ENCODE assay signal across 30 mouse cellular contexts in the genomic region with DNA sequence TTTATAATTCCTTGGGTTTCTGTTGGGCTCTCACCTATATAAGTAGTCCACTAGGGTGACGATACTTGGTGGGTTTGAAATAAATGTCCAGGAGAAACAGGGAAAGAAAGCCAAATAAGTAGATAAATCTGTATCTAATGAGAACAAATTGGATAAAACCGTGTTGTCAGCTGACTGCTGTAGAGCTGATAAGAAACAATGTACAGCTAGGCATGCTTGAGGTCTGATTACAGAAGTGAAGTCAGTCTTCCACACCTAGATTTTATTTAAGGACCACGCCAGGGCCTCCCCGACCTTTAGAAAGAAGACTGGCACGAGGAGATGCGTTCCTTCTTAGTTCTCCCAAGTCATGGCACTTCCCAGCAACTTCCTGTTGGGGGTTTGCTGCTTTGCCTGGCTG. TPM values are rescaled to one million over a fixed set of nuclear protein-coding genes. Genes with fewer than 3 reads are reported as not detected.
"Had no signal": no experiment of that assay in that cellular context is flagged by ENCODE, and none has a peak within 500 bp of the region (broad histone marks: within the 10 kb centered on the region; RNA-seq: fewer than 3 reads in every experiment).

No protein-coding gene starts in this region.

- ATAC-seq: intestine, embryonic 15.5 days; midbrain, embryonic 16.5 days had no signal

- H3K27me3 ChIP-seq: intestine, embryonic 15.5 days; kidney, embryonic 15.5 days; limb, embryonic 12.5 days; limb, embryonic 15.5 days; lung, embryonic 15.5 days; midbrain, embryonic 12.5 days; neural tube, embryonic 13.5 days had no signal

- H3K9ac ChIP-seq: intestine, embryonic 15.5 days; kidney, embryonic 15.5 days; limb, embryonic 12.5 days; limb, embryonic 15.5 days; lung, embryonic 15.5 days; midbrain, embryonic 12.5 days; neural tube, embryonic 13.5 days had no signal

- DNase-seq: kidney, adult 11 months; kidney, adult 8-10 months; kidney, postnatal 10 days; kidney, postnatal 36 days; layer of hippocampus, postnatal 36 days; left cerebral cortex, postnatal 4 days; lung, adult 18-20 months; lung, postnatal 10 days; lung, postnatal 36 days; retina, postnatal 1 day; thymus, adult 2 months; thymus, postnatal 14 days; thymus, postnatal 4 days had no signal

- H3K4me3 ChIP-seq: intestine, embryonic 15.5 days; kidney, embryonic 15.5 days; left cerebral cortex, adult 2 months; limb, embryonic 12.5 days; limb, embryonic 15.5 days; lung, embryonic 15.5 days; midbrain, embryonic 12.5 days; myocyte; neural tube, embryonic 13.5 days had no signal

- H3K27ac ChIP-seq: intestine, embryonic 15.5 days; kidney, embryonic 15.5 days; left cerebral cortex, adult 2 months; limb, embryonic 12.5 days; limb, embryonic 15.5 days; lung, embryonic 15.5 days; midbrain, embryonic 12.5 days; neural tube, embryonic 13.5 days; stomach, postnatal 0 days had no signal

- H3K4me2 ChIP-seq: intestine, embryonic 15.5 days; kidney, embryonic 15.5 days; limb, embryonic 12.5 days; limb, embryonic 15.5 days; lung, embryonic 15.5 days; midbrain, embryonic 12.5 days; neural tube, embryonic 13.5 days had no signal

- H3K9me3 ChIP-seq: intestine, embryonic 15.5 days; kidney, embryonic 15.5 days; limb, embryonic 12.5 days; limb, embryonic 15.5 days; lung, embryonic 15.5 days; midbrain, embryonic 12.5 days; neural tube, embryonic 13.5 days had no signal

RNA-seq across cellular contexts. Expression of a gene that starts 2.2 kb away (rescaled TPM):
- total RNA-seq: monocyte, adult 5-6 weeks; neutrophil, adult 5-6 weeks had no signal

RNA-seq across cellular contexts. Expression of a gene that starts 10.1 kb away (rescaled TPM):
- total RNA-seq: layer of hippocampus, adult 8-10 months; layer of hippocampus, postnatal 10 days; layer of hippocampus, postnatal 36 days; left cerebral cortex, adult 2 months; left cerebral cortex, postnatal 14 days; left cerebral cortex, postnatal 4 days; monocyte, adult 5-6 weeks; neutrophil, adult 5-6 weeks had no signal
- polyA plus RNA-seq: limb, embryonic 15.5 days; lung, embryonic 15.5 days; midbrain, embryonic 12.5 days; midbrain, embryonic 16.5 days; myocyte; neural tube, embryonic 13.5 days; thymus, adult 2 months had no signal

RNA-seq across cellular contexts. Expression of a gene that starts 23.9 kb away (rescaled TPM):
- total RNA-seq: left cerebral cortex, postnatal 14 days; left cerebral cortex, postnatal 4 days; monocyte, adult 5-6 weeks; neutrophil, adult 5-6 weeks had no signal
- polyA plus RNA-seq: kidney, embryonic 15.5 days; lung, embryonic 15.5 days; midbrain, embryonic 12.5 days; neural tube, embryonic 13.5 days; small intestine, adult 2 months had no signal

RNA-seq across cellular contexts. Expression of a gene that starts 23.9 kb away (rescaled TPM):
- total RNA-seq: monocyte, adult 5-6 weeks; neutrophil, adult 5-6 weeks had no signal
